Mouse (Mus musculus): ENCODE data around the gene Sectm1a. TPM values are rescaled to one million over a fixed set of nuclear protein-coding genes. Genes with fewer than 3 reads are reported as not detected.

Sectm1a gene
- total RNA-seq, 2 experiments from 2014 or later: not detected

Other genes starting within 250 kb of the Sectm1a start
- gene Ccdc57, start 148.3 kb downstream of the Sectm1a start, total RNA-seq (2015; ENCODE audit: low replicate concordance): 6.7 and 11.2 TPM in 2 replicates
- 12.1 and 13.5 TPM in 2 replicates for gene Ccdc57, start 148.3 kb downstream of the Sectm1a start, total RNA-seq (2017; ENCODE audit: low replicate concordance)
- 4.7 and 5.4 TPM in 2 replicates for gene Slc16a3, start 132.7 kb downstream of the Sectm1a start, total RNA-seq (2015; ENCODE audit: low replicate concordance)
- 0.98 and 3.3 TPM in 2 replicates for gene Slc16a3, start 132.7 kb downstream of the Sectm1a start, total RNA-seq (2017; ENCODE audit: low replicate concordance)
- gene Csnk1d, start 89.9 kb downstream of the Sectm1a start, total RNA-seq (2015; ENCODE audit: low replicate concordance): 7.6 and 27.7 TPM in 2 replicates
- gene Csnk1d, start 89.9 kb downstream of the Sectm1a start, total RNA-seq (2017; ENCODE audit: low replicate concordance): 17.3 and 26.2 TPM in 2 replicates
- gene Cd7, start 41.8 kb downstream of the Sectm1a start, total RNA-seq (2015; ENCODE audit: low replicate concordance): 4.0 and 13.0 TPM in 2 replicates
- 1.2 TPM in 1 of 2 replicates, not detected in the other for gene Cd7, start 41.8 kb downstream of the Sectm1a start, total RNA-seq (2017; ENCODE audit: low replicate concordance)
- gene Sectm1b, start 17.7 kb downstream of the Sectm1a start, total RNA-seq (2015; ENCODE audit: low replicate concordance): not detected in 2 replicates
- not detected in 2 replicates for gene Sectm1b, start 17.7 kb downstream of the Sectm1a start, total RNA-seq (2017; ENCODE audit: low replicate concordance)
- not detected in 2 replicates for gene Tex19.2, start 37.5 kb upstream of the Sectm1a start, total RNA-seq (2015; ENCODE audit: low replicate concordance)
- not detected in 2 replicates for gene Tex19.2, start 37.5 kb upstream of the Sectm1a start, total RNA-seq (2017; ENCODE audit: low replicate concordance)
- not detected in 2 replicates for gene Tex19.1, start 64.9 kb upstream of the Sectm1a start, total RNA-seq (2015; ENCODE audit: low replicate concordance)
- not detected in 2 replicates for gene Tex19.1, start 64.9 kb upstream of the Sectm1a start, total RNA-seq (2017; ENCODE audit: low replicate concordance)
- gene Uts2r, start 79.1 kb upstream of the Sectm1a start, total RNA-seq (2015; ENCODE audit: low replicate concordance): not detected in 2 replicates
- gene Uts2r, start 79.1 kb upstream of the Sectm1a start, total RNA-seq (2017; ENCODE audit: low replicate concordance): not detected in 2 replicates
- 0.42 and 0.72 TPM in 2 replicates for gene Hexdc, start 123.2 kb upstream of the Sectm1a start, total RNA-seq (2015; ENCODE audit: low replicate concordance)
- gene Hexdc, start 123.2 kb upstream of the Sectm1a start, total RNA-seq (2017; ENCODE audit: low replicate concordance): 4.7 and 5.8 TPM in 2 replicates
- 4.3 and 8.4 TPM in 2 replicates for gene Ogfod3, start 123.5 kb upstream of the Sectm1a start, total RNA-seq (2015; ENCODE audit: low replicate concordance)
- 1.9 and 2.1 TPM in 2 replicates for gene Ogfod3, start 123.5 kb upstream of the Sectm1a start, total RNA-seq (2017; ENCODE audit: low replicate concordance)
- 24.3 and 34.6 TPM in 2 replicates for gene Cybc1, start 148.1 kb upstream of the Sectm1a start, total RNA-seq (2015; ENCODE audit: low replicate concordance)
- 27.3 and 47.9 TPM in 2 replicates for gene Cybc1, start 148.1 kb upstream of the Sectm1a start, total RNA-seq (2017; ENCODE audit: low replicate concordance)
- gene Narf, start 156.0 kb upstream of the Sectm1a start, total RNA-seq (2015; ENCODE audit: low replicate concordance): 109 and 126 TPM in 2 replicates
- 181 and 186 TPM in 2 replicates for gene Narf, start 156.0 kb upstream of the Sectm1a start, total RNA-seq (2017; ENCODE audit: low replicate concordance)
- 16.6 and 18.4 TPM in 2 replicates for gene Foxk2, start 178.8 kb upstream of the Sectm1a start, total RNA-seq (2015; ENCODE audit: low replicate concordance)
- 15.8 and 32.2 TPM in 2 replicates for gene Foxk2, start 178.8 kb upstream of the Sectm1a start, total RNA-seq (2017; ENCODE audit: low replicate concordance)